Mouse (Mus musculus) brain, embryonic 14.5 days (tissue): ENCODE measurements at regions not wholly inside any gene's neighbourhood (a gene's known extent, or its start where the extent isn't known, plus 50 kb on each side); places are given as distances from the start of the nearest gene placed in this dataset.

Source experiments
- DNase-seq: peaks from one replicate; pipeline ENCODE4 v3.0.0-alpha.2; 2011; ENCODE audit warnings: low read depth
- CTCF ChIP-seq: fragments of 200-500 bp; IDR thresholded peaks from 2 replicates; pipeline ENCODE4 v1.5.1; 2012; ENCODE audit warnings: inconsistent platforms, mild to moderate bottlenecking, moderate library complexity, borderline replicate concordance; ENCODE audit not compliant: insufficient read depth, insufficient read length; ENCODE audit errors: extremely low read depth
- POLR2A ChIP-seq: fragments of 200-500 bp; IDR thresholded peaks from 2 replicates; pipeline ENCODE4 v1.6.1; 2012; ENCODE audit warnings: mild to moderate bottlenecking, inconsistent platforms, borderline replicate concordance; ENCODE audit not compliant: poor library complexity, insufficient read depth, insufficient read length, severe bottlenecking; ENCODE audit errors: extremely low read depth

DNA sequence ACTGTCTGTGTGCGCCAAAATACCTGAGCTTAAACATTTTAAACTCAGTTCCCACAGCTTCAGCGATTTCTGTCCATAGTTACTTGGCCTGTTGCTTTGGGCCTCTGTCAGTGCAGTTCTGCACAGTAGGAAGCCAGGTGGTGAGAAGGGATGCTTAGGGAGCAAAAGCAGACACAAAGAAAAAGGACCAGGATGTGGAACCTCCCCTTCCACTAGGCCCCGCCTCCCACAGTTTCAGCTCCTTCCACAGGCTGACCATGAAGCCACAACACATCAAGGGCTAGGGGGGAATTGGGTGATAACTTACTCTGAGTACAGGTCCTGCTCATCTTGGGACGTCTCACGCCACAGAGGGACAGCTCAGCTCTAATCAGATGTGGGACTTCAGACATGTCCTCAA, 263.5 kb upstream of the Sdk2 start:
- DNase-seq, result no peak
- TF ChIP-seq POLR2A (no peak), CTCF (no peak)

- no peak for DNase-seq
- TF ChIP-seq POLR2A (no peak), CTCF (no peak)
These were observed 255.8 kb upstream of the Sdk2 start for GRCm38 (mm10) chr11:114322627-114323026.

- peak; percentile 28 for DNase-seq
- TF ChIP-seq CTCF (no peak), POLR2A (no peak)
These were observed 255.1 kb upstream of the Sdk2 start for GRCm38 (mm10) chr11:114321974-114322373.

- DNase-seq, result peak; percentile 65
- TF ChIP-seq POLR2A, result no peak
- no peak for TF ChIP-seq CTCF
These were observed 254.7 kb upstream of the Sdk2 start for GRCm38 (mm10) chr11:114321527-114321926.

DNA sequence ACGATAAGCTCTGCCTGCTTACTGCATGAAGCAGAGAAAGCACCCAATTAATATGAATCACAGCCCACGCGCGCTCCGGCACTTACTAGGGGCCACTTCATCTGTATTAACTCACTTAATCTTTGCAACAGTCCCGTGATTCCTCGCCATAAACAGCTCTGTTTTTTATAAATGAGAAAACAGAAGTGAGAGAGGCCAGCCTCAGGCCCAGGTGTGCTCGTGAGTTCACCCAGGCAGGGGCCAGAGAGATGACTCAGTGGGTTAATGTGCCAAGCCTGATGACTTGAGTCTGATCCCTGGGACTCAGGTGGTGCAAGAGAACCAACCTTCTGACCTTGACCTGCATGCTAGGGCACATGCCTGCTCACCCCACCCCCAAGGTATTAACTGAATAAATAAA, 248.4 kb upstream of the Sdk2 start:
- TF ChIP-seq CTCF (no peak), POLR2A (no peak)

GRCm38 (mm10) chr11:114313652-114314051, 246.8 kb upstream of the Sdk2 start:
- no peak for DNase-seq
- TF ChIP-seq POLR2A (no peak), CTCF (no peak)

More for the DNA sequence above, 248.4 kb upstream of the Sdk2 start:
- no peak for DNase-seq

DNA sequence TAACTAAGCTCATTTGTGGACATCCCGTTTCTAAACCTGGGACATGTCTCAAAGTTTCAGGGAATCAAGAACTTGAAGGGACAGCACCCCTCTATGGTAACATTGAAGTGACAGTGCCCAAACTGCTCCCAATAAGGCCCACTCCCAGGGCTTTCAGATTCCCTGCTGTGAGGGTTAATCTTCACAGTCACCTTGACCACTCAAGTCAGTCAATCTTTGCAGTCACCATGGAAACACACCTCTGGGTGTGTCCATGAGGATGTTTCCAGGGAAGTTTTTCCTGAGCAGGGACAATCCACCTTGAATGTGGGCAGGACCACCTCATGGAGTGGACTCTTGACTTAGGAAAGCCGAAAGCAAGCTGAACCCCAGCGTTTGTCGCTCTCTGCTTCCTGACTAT, 244.8 kb upstream of the Sdk2 start:
- no peak for DNase-seq
- no peak for TF ChIP-seq POLR2A
- TF ChIP-seq CTCF, result no peak

DNA sequence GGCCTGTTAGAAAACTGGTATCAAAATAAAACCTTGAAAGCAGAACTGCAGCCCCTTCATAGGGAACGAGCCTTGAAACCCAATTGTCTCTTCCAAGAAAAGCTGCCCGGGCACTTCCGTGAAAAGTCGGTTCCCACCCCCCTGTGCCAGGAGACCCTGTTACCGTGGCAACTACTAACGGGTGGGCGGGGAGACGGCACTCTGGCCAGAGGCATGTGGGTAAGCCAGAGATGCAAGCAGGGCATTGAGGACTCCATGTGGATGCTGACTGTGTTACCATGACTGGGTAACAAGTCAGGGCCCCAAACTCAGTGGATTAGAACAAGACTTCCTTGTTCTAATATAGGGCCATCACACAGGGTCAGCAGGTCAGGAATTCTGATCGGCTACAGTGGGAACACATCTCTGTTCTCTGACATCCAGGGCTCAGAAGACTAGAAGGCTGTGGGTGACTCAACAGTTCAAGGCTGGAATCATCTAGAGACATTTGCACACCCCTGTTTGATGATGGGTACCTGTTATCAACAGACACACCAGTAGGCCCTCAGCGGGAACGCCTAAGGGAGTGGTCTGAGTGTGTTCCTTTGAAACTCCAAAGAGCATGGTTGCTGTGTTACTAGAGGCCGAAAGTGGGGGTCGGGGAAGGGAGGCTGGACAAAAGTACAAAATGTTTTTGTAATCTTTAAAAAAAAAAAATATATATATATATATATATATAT, 236.9 kb upstream of the Sdk2 start:
- DNase-seq, result peak; percentile 91
- TF ChIP-seq POLR2A (no peak), CTCF (no peak)

DNA sequence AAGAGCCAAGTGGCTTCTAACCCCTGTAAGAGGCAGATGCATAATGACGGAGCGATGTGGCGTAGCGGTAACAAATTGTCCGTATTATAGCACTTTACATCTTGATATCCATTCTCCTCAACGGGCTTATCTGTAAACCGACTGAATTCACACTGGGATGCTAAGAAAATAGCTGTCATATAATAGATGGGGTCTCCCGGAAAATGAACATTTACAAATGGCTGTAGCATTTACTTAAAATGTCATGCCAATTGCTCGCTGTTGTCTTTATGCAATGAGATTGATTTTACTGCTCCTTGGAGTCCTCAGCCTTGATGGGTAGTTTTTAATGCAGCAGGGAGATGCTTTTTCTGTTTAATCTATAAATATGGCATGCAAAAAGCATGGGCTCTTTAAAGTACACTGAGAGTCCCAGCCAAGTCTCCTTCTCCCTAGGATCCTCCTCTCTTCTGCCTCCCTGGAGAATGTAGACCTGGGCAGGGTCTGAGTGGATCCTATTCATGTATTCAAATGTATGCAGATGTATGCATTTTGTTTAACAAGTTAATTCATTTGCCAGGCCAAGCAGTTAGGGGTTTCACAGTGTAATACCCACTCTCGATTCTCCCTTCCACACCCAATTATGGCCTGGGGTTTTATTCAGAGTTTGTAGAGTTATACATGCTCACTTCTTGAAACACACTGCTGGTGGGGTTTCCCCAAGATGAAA, 233.9 kb upstream of the Sdk2 start:
- DNase-seq, result peak; percentile 74
- TF ChIP-seq POLR2A, result no peak
- TF ChIP-seq CTCF, result no peak

DNA sequence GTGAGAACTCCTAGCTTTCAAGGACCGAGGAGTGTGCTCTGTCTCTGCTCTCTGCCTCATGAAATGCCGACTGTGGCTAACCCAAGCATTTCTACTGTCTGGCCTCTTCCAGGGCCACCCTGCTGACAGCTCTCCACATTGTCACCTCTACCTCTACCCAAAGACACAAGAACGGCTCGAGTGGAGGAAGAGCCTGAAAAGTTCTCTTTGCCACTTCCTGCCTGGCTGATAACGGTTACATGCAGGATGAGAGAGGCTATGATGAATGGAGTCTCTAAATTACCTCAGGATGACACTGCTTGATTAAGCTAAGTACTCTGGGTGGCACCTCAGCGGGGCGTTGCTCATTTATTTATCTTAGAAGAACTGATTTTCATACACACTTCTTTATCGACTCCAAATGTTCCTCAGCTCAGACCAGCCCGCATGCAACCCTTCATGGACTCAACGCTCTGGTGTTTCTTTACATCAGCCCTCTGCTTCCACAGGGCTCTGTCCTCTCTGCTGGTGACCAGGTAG, 230.0 kb upstream of the Sdk2 start:
- no peak for TF ChIP-seq CTCF
- TF ChIP-seq POLR2A, result no peak
- no peak for DNase-seq

- TF ChIP-seq POLR2A (no peak), CTCF (no peak)
- peak; percentile 92 for DNase-seq
These were observed 227.8 kb upstream of the Sdk2 start for GRCm38 (mm10) chr11:114294511-114295250.

GRCm38 (mm10) chr11:114291258-114291657, 224.4 kb upstream of the Sdk2 start:
- TF ChIP-seq POLR2A, result no peak
- no peak for TF ChIP-seq CTCF

More at GRCm38 (mm10) chr11:114291258-114291657, 224.4 kb upstream of the Sdk2 start:
- no peak for DNase-seq
